Mouse (Mus musculus) layer of hippocampus, postnatal 36 days (tissue): ENCODE results near the gene Cdkal1. TPM values are rescaled to one million over a fixed set of nuclear protein-coding genes. Genes with fewer than 3 reads are reported as not detected.

Source experiments
- DNase-seq, 2 experiments: peaks; one replicate each; pipeline ENCODE4 v3.0.0; 2022
- total RNA-seq, 2 experiments: library from RNA; stranded (reverse); gene quantifications; 2 replicates each; pipeline ENCODE4 v1.2.3; 2021

Cdkal1 gene
- total RNA-seq, 2 experiments from 2014 or later, result 22.7 to 29.0 TPM

DNA sequence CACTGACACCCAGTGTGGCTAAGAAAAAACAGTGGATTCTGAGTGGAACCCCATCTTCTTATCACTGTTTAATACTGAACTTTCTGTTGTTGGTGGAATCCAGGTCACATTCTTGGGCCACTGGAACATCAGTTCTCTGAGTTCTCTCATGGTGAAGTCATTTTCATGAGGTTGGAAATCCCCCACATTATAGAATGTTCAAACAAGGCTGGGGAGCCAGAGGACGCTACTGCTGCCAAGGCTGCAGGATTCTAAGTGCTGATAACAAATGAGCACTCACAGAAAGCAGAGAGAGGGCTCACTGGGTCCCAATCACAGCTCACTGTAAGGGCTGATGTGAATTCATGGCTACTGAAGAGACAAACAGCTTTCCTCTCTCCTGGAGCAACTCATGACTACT lies 280.7 kb downstream of the Cdkal1 start:
- DNase-seq, result no peak

DNA sequence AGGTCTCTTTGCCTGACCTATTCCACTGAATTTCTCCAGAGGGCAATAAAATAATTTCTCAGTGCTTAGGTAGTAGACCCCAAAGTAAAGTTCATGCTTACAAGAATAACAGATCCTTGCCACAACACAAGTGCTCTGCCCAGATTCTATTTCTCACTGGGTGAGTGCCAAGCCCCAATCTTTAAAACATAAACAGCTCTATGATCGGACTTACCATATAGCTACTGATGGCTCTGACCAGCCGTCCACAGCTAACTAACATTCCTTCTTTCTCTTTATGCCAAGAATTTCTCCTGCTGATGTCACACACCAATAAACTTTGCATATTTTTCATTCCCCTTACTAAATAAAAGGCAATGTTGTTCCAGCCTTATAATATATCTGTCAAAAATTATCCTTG lies 283.0 kb downstream of the Cdkal1 start:
- DNase-seq, result no peak

DNA sequence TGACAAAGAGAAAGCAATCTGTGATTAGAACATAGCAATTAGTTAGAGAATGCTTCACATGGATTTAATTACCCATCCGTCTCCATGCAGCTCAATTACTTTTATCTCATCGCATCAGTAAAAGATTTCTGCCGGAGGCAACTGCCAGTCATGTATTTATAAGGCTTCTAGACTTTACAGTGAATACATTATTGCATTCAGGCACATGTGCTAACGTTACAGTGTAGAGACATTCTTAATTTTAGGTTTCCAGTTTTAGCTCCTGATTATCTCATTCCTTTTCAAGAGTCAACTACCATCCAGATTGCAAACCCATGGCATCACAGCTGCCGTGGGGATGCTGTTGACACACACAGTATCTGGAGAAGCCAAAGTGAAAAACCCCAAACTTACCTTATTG lies 289.8 kb downstream of the Cdkal1 start:
- DNase-seq, result no peak

DNA sequence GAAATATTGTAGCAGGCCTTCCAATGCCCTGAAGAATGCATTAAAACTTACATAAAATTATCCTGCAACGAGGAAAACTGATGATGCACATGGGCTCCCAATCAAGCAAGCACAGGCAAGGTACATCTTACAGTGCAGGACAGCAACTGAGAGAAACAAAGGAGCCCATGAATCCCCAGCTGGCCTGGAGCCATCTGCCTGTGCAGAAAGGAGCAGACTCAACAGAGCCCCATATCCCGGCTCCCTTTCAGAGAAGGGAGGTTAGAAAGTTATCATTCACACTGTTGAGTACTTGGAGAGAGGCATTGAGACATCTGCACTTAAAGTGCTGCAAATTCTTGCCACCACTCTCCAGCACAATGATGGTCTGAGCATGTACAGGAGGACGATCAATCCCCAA lies 296.3 kb downstream of the Cdkal1 start:
- no peak for DNase-seq

DNA sequence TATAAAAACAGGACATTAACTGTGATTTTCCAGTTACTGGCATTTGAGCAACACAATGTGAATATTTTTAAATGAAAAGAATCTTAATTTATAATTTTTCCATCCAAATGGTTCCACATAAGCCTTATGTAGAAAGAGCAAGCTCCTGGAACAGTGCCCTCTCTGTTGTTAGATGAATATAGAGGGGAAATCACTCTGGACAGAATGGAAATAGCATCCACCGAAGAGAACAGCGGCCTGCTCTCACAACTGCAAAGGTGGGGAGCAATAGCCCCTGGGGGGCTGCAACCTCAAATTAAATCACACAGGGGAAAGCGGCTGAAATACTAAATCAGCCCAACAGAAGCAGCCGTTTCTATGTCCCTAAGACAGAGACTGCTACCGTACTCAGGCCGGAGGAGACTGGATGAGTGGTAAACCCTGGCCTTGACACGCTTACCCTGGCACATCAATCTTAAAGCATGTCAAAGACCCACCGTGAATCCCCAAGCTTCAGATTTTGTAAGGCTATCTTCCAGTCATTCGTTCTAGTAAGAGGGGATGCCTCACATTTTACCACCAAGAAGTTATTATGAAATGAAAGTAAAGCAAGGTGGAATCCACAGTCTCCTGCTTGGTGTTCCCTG lies 300.2 kb downstream of the Cdkal1 start:
- DNase-seq, result peak in 1 of 2 experiments; percentile 10

DNA sequence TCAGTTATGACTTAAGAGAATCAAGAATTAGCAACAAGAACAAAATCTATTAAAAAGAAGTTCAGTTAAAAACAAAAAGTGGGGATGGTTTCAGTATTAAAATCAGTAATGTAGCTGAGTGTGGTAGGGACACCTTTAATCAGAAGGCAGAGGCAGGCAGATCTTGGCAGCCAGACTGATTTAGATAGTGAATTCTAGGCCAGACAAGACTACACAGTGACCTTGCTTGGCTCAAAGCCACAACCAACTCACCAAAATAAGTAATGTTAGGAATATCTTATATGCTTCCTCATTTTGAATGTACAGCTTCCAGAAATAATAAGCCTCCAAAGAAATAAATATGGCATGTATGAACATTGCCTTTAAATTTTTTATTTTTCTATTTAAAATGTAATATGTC lies 301.7 kb downstream of the Cdkal1 start:
- DNase-seq, result no peak

DNA sequence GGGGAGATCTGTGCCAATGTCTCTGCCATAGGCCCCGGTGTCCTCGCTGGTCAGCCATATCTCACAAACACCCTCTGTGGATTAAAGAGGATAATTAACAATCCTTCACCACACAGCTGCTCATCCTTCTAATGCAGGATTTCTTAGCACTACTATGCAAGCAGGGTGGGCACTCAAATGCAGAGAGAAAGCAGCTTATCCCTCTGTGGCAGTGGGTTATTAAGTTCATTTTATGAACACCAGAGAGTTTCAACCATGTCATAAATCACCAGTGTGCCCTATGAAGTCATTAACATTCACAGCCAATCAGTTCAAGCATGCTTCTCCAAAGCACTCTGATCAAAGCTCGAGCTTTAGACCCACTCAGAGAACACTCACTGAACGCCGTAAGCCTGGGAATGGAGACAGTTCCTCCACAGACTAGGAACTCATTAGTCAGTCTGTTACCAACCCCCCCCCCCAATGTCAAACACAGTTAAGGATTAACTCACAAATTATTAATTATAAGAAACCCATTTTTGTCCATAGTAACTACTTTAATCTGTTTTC lies 303.1 kb downstream of the Cdkal1 start:
- DNase-seq, result no peak

DNA sequence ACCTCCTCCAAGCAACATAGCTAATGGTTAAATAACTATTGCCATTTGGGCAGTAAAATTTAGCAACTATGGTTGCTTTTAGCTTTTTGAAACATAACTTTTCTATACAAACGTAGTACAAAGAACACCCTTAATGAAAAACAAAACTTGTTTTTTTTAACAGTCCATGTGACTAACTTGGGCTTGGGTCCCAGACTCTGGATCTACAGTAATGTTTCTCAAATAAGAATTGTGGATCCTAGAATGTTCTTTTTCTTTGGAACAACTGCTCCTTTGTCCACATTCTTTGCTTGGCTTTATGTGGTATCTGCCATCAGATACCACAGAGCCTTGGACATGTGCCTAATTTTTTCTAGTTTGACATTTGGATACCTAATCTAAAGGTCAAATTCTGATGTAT lies 304.6 kb downstream of the Cdkal1 start:
- no peak for DNase-seq

DNA sequence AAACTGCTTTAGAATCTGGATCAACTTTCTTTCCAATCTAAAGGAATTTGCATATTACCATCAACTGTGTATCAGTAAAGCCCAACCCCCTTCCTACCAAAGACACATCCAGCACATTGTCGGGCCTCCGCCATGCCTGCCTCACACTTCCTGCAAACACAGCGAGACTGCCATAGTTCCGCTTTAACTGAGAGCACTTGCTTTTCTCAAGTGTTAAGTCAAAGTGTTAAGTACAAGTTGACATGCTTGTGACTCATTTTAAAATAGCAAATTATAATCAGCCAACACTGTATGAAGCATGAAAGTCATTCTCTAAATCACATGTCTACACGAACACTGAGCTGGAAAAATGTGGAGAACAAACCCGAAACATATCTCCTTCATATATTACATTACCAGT lies 305.3 kb downstream of the Cdkal1 start:
- DNase-seq, result no peak

DNA sequence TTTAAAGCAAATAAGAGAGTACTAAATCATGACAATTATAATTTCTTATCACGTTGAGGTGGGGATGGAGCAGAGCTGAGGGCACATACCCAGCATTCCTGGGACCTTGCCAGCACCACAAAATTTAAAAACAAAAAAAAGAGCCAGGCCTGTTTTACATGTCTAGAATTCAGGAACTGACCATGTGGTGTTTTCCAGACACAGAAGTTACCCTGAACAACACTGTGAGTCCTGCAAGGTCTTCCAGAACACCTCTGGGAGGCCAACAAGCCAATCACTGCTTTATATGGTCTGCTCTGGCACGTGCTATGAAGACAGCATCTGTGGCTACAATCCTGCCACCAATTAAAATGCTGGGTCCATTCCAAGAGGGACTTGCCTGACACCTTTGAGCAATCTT lies 305.7 kb downstream of the Cdkal1 start:
- DNase-seq, result no peak

DNA sequence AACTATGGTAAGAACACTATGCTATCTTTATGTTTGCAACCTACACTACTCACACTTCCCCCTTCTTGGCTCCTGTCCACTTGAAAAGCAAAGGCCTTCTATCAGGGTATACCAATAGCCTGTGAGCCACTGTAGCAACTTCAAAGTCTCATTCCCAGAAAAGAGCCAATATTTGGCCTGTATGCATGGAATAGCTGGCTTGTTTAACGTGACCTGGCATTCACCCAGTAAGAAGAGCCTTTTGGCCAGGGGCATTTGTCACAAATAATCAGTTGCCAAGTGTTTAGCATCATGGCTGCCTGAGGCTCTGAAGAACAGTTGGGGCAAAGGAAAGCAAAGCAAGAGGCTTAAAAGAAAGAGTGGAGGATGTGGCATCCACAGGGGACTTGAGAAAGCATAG lies 317.6 kb downstream of the Cdkal1 start:
- no peak for DNase-seq

DNA sequence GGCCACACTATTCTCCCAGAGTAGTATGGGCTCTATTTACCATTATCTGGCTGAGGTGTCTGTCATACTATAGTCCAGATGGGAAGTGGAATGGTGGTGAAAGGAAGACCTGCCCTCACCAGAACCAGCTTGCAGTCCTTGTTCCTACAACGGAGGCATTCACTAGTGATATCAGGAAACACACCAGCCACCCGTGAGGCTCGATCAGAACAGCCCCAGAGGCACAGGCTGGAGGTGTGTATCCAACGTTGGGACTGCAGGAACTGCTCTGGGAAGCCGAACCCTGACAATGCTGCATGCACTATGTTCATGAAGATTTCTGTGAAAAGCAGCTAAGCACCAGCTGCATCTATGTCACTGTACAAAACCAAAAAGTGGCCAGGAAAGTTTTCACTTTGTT lies 321.9 kb downstream of the Cdkal1 start:
- DNase-seq, result no peak

DNA sequence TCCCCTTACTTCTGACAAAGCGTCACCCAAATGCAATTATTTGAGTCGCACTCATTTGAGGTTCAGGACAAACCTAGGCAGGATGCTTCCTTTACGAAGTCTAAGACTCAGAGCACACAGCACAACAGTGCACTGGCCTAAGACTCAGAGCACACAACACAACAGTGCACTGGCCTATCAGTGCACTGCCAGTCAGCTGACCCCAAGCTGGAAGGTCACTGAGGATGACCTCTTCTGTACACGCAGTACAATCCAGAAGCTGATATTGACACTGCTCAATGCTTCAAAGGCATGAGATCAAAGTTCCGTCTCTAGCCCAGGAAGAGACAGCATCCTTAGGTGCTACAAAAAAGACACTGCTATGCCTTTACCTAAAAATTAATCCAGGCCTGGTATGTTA lies 327.1 kb downstream of the Cdkal1 start:
- DNase-seq, result no peak

DNA sequence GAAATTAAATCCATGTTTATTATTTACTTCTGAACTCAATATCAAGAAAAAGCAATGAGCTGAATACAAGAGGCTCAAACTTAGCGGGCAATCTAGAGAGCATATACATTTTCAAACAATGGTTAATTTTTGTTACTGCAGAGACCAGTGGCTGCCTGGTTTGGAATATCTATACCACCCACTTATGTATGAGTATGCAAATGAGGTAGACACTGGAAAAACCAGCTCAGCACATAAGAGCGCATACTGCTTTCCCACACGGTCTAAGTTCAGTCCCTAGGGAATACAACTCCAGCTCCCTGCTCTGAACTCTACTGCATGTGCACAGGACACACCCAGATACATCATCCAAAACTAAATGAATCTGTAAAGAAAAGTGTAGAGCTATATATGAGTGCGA lies 334.2 kb downstream of the Cdkal1 start:
- no peak for DNase-seq

DNA sequence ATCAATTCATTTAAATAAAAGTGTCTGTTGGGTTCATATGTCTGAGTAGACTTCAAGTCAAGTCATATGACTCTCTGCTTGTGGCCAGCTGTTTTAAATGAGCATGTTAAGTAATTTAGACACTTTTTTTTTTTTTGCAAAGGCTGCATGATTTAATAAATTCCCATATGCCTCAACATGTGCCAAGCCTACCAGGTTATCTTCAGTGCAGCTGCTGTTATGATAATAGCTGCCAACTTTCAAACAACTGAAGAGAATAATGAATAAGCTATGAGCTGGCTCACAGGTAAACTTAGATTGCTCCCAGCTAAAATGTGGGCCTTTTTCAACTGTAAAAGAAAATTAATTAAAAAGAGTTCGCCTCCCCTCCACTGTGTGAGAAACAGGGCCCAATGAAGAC lies 341.4 kb downstream of the Cdkal1 start:
- DNase-seq, result no peak

DNA sequence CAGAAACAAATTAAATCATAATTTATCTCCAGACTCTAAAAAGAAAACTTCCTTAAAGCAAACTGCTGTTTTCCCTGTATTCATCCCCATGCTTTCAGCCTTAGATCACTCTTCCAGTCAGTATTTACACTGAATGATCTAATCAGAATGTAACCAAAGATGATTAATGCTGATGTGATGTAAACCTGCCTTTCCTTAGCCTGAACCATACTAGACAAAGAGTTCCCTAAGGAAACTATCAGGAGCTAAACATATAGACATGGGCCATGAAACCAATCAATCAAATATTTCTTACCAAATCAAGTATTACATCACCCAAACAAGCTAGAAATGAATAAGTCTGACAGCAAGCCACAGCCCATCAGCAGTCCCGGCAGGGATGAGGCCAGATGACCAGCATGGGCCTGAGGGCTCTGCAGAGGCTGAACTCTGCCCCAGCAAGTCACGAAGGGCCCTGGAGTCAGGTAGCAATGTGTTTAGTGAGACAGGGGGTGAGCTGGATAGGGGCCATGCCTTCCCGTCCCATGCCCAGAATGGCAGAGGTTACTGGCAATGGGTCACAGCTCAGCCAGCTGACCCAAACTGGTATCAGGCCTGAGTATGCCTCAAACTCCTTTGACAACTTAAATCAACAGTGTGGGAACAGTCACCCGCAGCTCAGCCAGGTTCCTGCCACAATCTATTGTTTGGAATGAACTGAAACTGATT lies 350.5 kb downstream of the Cdkal1 start:
- no peak for DNase-seq

DNA sequence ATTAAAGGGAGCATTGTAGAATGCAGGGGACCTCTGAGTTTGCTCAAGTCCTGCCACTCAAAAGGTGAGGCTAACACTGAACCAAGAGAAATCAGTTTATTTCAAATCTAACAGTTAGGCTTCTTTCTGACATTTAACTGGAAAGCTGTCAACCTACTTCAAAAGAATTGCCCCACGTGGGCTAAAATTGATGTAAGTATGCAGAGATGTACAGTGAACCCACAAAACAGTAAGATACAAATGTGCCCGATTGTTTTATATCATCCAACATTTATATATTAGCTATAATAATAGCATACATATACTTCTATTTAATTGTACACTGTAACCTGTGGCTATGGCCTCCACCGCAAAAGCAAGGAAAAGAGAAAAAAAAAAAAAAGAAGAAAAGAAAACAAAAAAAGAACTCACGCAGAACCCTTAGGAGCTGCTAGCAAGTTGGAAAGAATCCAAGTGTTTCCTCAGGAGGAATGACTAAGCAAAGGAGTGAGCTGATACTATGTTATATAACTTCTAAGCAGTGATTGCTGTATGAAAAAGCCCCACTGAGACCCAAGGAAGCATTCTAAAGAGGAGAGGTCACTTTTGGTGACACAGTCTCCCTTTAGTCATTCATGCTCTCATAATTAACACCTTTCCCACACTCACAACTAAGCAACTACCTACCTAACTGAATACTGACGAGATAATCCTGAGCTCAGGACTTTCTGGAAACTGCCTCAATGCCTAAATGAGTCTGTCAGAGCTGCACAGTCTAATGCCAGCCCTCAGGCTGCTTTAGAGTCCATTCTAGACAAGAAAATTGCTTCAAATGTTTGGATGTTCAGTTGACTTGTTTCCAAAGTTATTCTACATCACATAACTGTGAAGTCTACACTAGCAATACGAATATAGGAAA lies 352.1 kb downstream of the Cdkal1 start:
- no peak for DNase-seq

DNA sequence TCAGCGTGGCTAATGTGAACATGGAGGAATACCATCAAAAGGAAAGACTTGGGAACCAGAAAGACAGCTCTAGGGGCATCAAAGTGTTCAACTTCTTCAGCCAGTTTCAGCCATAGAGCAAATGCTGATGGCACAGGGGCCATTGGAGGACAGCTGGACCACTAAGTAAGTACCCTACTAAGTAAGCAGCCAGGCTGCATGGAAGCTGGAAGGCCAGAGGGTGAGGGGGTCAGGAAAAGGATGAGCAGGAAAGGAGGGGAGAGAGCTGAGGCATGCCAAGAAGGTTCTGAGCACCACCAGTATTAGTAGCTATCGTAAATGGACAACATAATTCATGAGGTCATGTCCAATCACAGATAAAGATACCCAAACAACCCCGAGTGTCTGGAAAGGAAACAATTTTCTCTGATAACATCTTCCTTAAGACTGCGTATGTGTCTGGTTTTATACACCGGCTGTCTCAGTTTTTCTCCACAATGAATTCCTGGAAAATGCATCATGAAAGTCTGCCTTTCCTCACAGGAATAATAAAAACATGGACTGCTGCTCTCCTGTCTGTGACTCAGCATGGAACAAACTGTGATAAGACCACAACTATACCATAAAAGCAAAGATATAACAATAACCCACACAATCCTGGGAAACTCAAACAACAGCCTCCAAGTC lies 352.9 kb downstream of the Cdkal1 start:
- no peak for DNase-seq

DNA sequence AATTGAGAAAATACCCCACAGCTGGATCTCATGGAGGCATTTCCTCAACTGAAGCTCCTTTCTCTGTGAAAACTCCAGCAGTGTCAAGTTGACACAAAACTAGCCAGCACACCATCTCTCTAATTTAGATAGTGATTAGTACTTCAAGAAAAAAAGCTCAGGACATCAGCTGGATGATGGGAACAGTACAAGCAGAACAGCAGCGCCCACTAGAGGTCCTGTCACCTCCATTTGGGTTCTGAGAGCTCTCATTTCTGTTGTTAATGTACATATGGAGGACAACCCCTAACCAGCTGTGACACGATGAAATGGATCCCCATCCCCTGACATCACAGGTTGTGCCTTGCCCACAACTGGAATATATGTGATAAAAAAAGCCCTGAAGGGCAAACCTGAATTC lies 354.3 kb downstream of the Cdkal1 start:
- no peak for DNase-seq

DNA sequence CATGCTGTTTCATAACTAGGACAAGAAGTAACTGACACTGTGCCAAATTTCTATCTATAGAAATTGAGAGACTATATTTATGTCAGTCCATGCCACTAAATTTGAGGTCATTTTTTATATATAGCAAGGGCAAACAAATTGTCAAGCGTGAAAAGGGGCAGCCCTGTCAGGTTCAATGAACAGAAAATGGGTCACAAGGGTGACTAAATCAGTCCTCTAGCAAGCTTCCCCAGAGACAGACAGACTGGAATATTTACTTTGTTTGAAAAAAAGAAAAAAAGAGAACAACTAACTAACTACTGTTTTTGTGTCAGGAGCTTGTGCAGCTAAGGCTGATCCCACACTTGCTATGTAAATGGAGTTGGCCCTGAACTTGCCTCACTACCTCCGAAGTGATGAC lies 355.7 kb downstream of the Cdkal1 start:
- no peak for DNase-seq

DNA sequence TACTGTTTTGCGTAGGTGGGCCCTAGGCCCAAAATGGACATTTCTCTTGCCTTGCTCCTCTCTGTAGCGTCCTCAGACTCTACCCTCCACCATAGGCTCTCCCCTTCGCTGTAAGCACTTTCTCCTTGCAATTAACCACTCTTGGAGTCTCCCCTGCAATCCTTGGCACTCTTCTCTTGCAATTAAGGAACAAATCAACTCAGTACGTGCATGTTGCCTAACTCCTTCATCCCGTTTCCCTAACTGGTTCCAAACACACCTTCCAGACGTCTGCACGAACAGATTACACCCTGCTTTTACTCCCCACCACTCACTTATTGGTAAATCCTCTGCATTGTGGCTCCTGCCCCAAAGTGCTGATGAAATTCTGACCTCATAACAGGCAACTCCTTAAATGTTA lies 358.2 kb downstream of the Cdkal1 start:
- DNase-seq, result no peak

DNA sequence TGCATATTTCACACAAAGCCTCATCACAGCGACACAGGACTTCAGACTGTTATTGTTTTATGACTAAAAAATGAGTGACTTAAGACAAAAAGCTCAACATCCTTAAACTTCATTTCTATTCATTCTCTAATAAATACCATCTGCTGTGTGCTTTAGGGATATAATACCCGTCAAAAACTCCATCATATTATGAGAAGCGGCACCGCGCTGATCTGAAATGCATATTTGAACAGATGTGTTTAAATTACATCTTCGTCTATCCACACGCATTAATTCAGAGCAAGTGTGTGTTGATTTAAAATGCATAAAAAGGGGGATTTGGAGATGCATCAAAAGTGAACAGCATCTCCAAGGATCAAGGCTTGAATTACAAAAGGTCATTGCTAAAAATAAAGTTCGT lies 365.1 kb downstream of the Cdkal1 start:
- no peak for DNase-seq

DNA sequence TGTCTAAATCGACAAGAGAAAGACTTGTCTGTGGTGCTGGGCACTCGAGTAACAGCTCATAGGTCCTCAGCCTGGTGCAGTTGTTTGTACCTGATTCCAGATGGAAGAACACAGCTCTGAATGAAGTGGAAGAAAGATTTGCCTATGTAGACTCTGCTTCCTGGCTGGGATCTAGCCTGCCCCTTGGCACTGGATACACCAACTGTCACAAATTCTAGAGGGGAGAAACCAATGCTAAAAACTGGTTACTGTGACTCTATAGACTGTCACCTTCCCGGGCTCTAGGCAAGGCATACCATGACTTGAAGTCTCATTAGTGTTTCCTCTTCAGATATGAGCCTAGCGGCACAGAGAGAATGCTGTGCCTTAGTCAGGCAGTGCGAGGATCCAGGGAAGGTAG lies 366.0 kb downstream of the Cdkal1 start:
- no peak for DNase-seq
